Mouse (Mus musculus): ENCODE measurements around the gene Tmcc2. TPM values are rescaled to one million over a fixed set of nuclear protein-coding genes. Genes with fewer than 3 reads are reported as not detected.

The Tmcc2 gene
- total and polyA plus RNA-seq, 3 experiments: 4.1 to 7.2 TPM; not detected in 1

DNA sequence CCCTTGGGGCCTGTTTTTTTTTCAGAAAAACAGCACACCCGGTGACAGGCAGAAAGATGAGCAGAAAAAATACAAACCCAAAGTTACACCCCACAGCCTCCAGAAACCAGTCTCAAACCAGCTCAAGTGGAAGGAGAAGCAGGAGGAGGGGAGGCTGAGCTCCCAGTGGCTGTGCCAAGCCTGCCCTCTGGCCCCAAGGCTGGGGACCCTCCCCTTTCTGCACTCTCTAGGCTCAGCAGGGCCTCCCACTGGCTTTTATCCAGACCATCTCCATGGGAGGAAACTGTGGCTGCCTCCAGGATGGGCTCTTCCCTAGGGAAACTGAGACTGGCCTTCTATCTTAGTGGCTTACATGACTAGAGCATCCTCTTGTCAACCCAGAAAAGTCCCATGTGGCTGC lies 34.2 kb downstream of the Tmcc2 start:
- no peak overlapping the region for H3K4me3 ChIP-seq (ENCODE audit: control insufficient read depth in 1 of 2, insufficient read depth in 1 of 2, low read depth in 2 of 2, low read length in 2 of 2)
- H3K9me3 ChIP-seq (replicated peaks; ENCODE audit: insufficient read depth, low read length): no peaks in the 10 kb centered on the region
- H3K36me3 ChIP-seq (ENCODE audit: control insufficient read depth in 1 of 2, insufficient read depth in 2 of 2, low read length in 2 of 2): peaks cover 0 to 7% of the 10 kb centered on the region in 2 experiments; a peak in 2 of 4 replicates
- no peak for TF ChIP-seq TBP (IDR thresholded peaks at IDR 0.05; ENCODE audit: low read depth, low read length)
- TF ChIP-seq EP300 (IDR thresholded peaks at IDR 0.05; ENCODE audit: low read depth in 1 of 2, low read length in 2 of 2): no peak
- no peak for TF ChIP-seq NELFE (IDR thresholded peaks at IDR 0.05; ENCODE audit: low read depth, low read length)
- TF ChIP-seq TAL1 (IDR thresholded peaks at IDR 0.05; ENCODE audit: low read length): no peak
- TF ChIP-seq MAZ (IDR thresholded peaks at IDR 0.05; ENCODE audit: low read depth, low read length): no peak
- TF ChIP-seq NRF1 (IDR thresholded peaks at IDR 0.05; ENCODE audit: insufficient read depth, low read depth, low read length, poor library complexity, severe bottlenecking): no peak
- TF ChIP-seq MXI1 (IDR thresholded peaks at IDR 0.05; ENCODE audit: low read depth, low read length): no peak
- TF ChIP-seq MAFK (IDR thresholded peaks at IDR 0.05; ENCODE audit: borderline replicate concordance, low read depth, low read length): no peak
- TF ChIP-seq POLR2AphosphoS5 (IDR thresholded peaks at IDR 0.05; ENCODE audit: borderline replicate concordance, low read depth, low read length): no peak
- TF ChIP-seq GATA1 (IDR thresholded peaks at IDR 0.05; ENCODE audit: low read depth, low read length): no peak
- no peak overlapping the region for H3K9ac ChIP-seq (ENCODE audit: control insufficient read depth, low read depth, low read length, poor library complexity, severe bottlenecking)
- no peaks in the 10 kb centered on the region for H3K27me3 ChIP-seq (ENCODE audit: control insufficient read depth in 1 of 2, insufficient read depth in 2 of 2, low read length in 2 of 2)
- H3K27ac ChIP-seq (ENCODE audit: control insufficient read depth, low read depth, low read length): no peak overlapping the region
- peaks cover 2 to 9% of the 10 kb centered on the region in 2 experiments; a peak in 3 of 4 replicates for H3K4me1 ChIP-seq (ENCODE audit: control insufficient read depth in 1 of 2, insufficient read depth in 2 of 2, low read length in 2 of 2)
- H3K79me2 ChIP-seq (ENCODE audit: control insufficient read depth, insufficient read depth, low read length, poor library complexity): no peaks in the 10 kb centered on the region
- DNase-seq (ENCODE audit: low read depth, low spot score): no peak

DNA sequence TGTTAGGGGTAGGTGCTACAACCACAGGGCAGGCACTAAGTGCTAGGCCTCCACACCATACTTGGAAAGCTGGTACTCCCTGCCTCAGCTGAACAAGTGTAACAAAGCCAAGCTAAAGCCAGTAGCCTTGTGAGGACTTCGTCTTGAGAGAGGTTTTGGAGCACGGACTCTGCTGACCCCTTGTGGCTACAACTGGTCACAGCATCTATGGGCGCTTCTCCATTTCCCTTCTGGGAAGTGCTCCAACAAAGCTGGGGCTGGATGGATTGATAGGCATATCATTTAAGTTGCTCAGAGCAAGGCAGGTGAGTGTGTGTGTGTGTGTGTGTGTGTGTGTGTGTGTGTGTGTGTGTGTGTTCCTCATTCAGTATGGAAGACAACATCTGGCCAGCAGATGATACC lies 35.2 kb downstream of the Tmcc2 start:
- Histone ChIP-seq H3K4me1 (ENCODE audit: control insufficient read depth in 1 of 2, insufficient read depth in 2 of 2, low read length in 2 of 2) (peaks cover 2 to 9% of the 10 kb centered on the region in 2 experiments; a peak in 3 of 4 replicates), H3K9ac (ENCODE audit: control insufficient read depth, low read depth, low read length, poor library complexity, severe bottlenecking) (no peak overlapping the region), H3K9me3 (replicated peaks; ENCODE audit: insufficient read depth, low read length) (no peaks in the 10 kb centered on the region), H3K79me2 (ENCODE audit: control insufficient read depth, insufficient read depth, low read length, poor library complexity) (no peaks in the 10 kb centered on the region), H3K27ac (ENCODE audit: control insufficient read depth, low read depth, low read length) (no peak overlapping the region), H3K27me3 (ENCODE audit: control insufficient read depth in 1 of 2, insufficient read depth in 2 of 2, low read length in 2 of 2) (no peaks in the 10 kb centered on the region), H3K36me3 (ENCODE audit: control insufficient read depth in 1 of 2, insufficient read depth in 2 of 2, low read length in 2 of 2) (peaks cover 0 to 7% of the 10 kb centered on the region in 2 experiments; a peak in 2 of 4 replicates), H3K4me3 (ENCODE audit: control insufficient read depth in 1 of 2, insufficient read depth in 1 of 2, low read depth in 2 of 2, low read length in 2 of 2) (no peak overlapping the region)
- DNase-seq (ENCODE audit: low read depth, low spot score): peak; percentile 95
- no peak for TF ChIP-seq ZMIZ1 (IDR thresholded peaks at IDR 0.05; ENCODE audit: low read depth, low read length)
- TF ChIP-seq E2F4 (IDR thresholded peaks at IDR 0.05; ENCODE audit: borderline replicate concordance, low read depth, low read length): no peak
- TF ChIP-seq UBTF (IDR thresholded peaks at IDR 0.05; ENCODE audit: borderline replicate concordance, insufficient read depth, low read depth, low read length): no peak
- TF ChIP-seq TBP (IDR thresholded peaks at IDR 0.05; ENCODE audit: low read depth, low read length): no peak
- peak; percentile 92 for TF ChIP-seq ETS1 (IDR thresholded peaks at IDR 0.05; ENCODE audit: low read depth, low read length)
- no peak for TF ChIP-seq USF2 (IDR thresholded peaks at IDR 0.05; ENCODE audit: borderline replicate concordance in 1 of 2, insufficient read depth in 1 of 2, low read depth in 1 of 2, low read length in 2 of 2)
- TF ChIP-seq CTCF (IDR thresholded peaks at IDR 0.05 in 2 of 3, conservative IDR thresholded peaks at IDR 0.05 in 1 of 3; ENCODE audit: control insufficient read depth in 1 of 3, insufficient read depth in 1 of 3, low read depth in 2 of 3, low read length in 3 of 3, poor library complexity in 1 of 3, severe bottlenecking in 1 of 3): peak in 2 of 3 experiments; percentile 96 to 97
- no peak for TF ChIP-seq GABPA (IDR thresholded peaks at IDR 0.05; ENCODE audit: low read depth, low read length)
- TF ChIP-seq NRF1 (IDR thresholded peaks at IDR 0.05; ENCODE audit: insufficient read depth, low read depth, low read length, poor library complexity, severe bottlenecking): 0 out of 2 replicates have a peak, but pooled peaks have one; percentile 34
- peak; percentile 42; the same call in 1 of the 2 replicates for TF ChIP-seq GATA1 (IDR thresholded peaks at IDR 0.05; ENCODE audit: low read depth, low read length)
- TF ChIP-seq ZC3H11A (IDR thresholded peaks at IDR 0.05; ENCODE audit: low read depth, low read length): peak; percentile 97
- TF ChIP-seq MYC (IDR thresholded peaks at IDR 0.05; ENCODE audit: low read depth, low read length): no peak
- TF ChIP-seq RAD21 (IDR thresholded peaks at IDR 0.05; ENCODE audit: low read depth, low read length): no peak; the same call in none of the 2 replicates
- peak; percentile 63; the same call in 1 of the 2 replicates for TF ChIP-seq BHLHE40 (IDR thresholded peaks at IDR 0.05; ENCODE audit: borderline replicate concordance, low read depth, low read length)
- peak; percentile 43; the same call in 1 of the 2 replicates for TF ChIP-seq MXI1 (IDR thresholded peaks at IDR 0.05; ENCODE audit: low read depth, low read length)
- no peak for TF ChIP-seq USF1 (IDR thresholded peaks at IDR 0.05; ENCODE audit: low read depth, low read length)
- TF ChIP-seq POLR2AphosphoS2 (IDR thresholded peaks at IDR 0.05; ENCODE audit: low read length): peak; percentile 58; the same call in 1 of the 2 replicates
- TF ChIP-seq SIN3A (IDR thresholded peaks at IDR 0.05; ENCODE audit: low read length): peak; percentile 77
- TF ChIP-seq TAL1 (IDR thresholded peaks at IDR 0.05; ENCODE audit: low read length): peak; percentile 55
- TF ChIP-seq EP300 (IDR thresholded peaks at IDR 0.05; ENCODE audit: low read depth in 1 of 2, low read length in 2 of 2): peak; percentile 87 to 88
- TF ChIP-seq MAFK (IDR thresholded peaks at IDR 0.05; ENCODE audit: borderline replicate concordance, low read depth, low read length): no peak
- TF ChIP-seq MAZ (IDR thresholded peaks at IDR 0.05; ENCODE audit: low read depth, low read length): no peak
- TF ChIP-seq POLR2A (IDR thresholded peaks at IDR 0.05; ENCODE audit: control insufficient read depth in 1 of 2, insufficient read depth in 1 of 2, low read depth in 1 of 2, low read length in 2 of 2, poor library complexity in 1 of 2): no peak
- TF ChIP-seq SMC3 (IDR thresholded peaks at IDR 0.05; ENCODE audit: low read depth, low read length): peak; percentile 99
- TF ChIP-seq ZNF384 (IDR thresholded peaks at IDR 0.05; ENCODE audit: low read depth, low read length): peak; percentile 31; the same call in 1 of the 2 replicates
- TF ChIP-seq HCFC1 (IDR thresholded peaks at IDR 0.05; ENCODE audit: low read depth, low read length): peak; percentile 38; the same call in 1 of the 2 replicates
- no peak for TF ChIP-seq CHD2 (IDR thresholded peaks at IDR 0.05; ENCODE audit: low read length)

Measured in MEL (cell line).